10 mouse cellular contexts compared by ENCODE assay signal in the genomic region with DNA sequence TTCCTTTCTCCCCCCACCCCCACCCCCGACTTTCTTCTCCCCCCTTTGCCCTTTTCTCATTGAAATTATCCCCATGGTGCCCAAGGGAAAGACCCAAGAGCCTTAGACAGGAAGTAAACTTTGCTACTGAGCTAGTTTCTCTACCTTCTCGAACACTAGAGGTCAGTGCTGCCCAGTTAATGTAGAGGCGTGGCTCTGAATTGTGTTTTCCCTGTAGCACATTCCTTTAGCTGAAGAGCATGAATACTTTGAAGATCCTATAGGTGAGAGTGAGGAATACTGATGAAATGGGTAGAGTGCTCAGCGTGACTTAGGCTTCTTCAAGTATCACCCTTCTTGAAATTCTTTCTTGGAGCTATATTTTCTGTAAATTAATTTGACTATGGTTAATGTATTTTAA. TPM values are rescaled to one million over a fixed set of nuclear protein-coding genes. Genes with fewer than 3 reads are reported as not detected.
DNase-seq lines count a peak whose midpoint lies in the region; ATAC-seq lines count a peak whose summit lies in the region.
"Had no signal": no experiment of that assay in that cellular context is flagged by ENCODE, and none has a peak within 500 bp of the region (broad histone marks: within the 10 kb centered on the region; RNA-seq: fewer than 3 reads in every experiment).

No protein-coding gene starts in this region.

- ATAC-seq in forebrain, embryonic 13.5 days: peak; percentile 44
- no peak for ATAC-seq in megakaryocyte, adult 5-6 weeks (ENCODE audit: poor library complexity, severe bottlenecking)

- H3K27me3 ChIP-seq in forebrain, embryonic 13.5 days: no peaks in the 10 kb centered on the region
- H3K27me3 ChIP-seq: embryonic facial prominence, embryonic 15.5 days; liver, embryonic 13.5 days had no signal

- H3K4me1 ChIP-seq in forebrain, embryonic 13.5 days: no peaks in the 10 kb centered on the region
- H3K4me1 ChIP-seq: embryonic facial prominence, embryonic 15.5 days; liver, embryonic 13.5 days had no signal

- H3K9ac ChIP-seq in forebrain, embryonic 13.5 days: no peak overlapping the region
- H3K9ac ChIP-seq: embryonic facial prominence, embryonic 15.5 days; liver, embryonic 13.5 days had no signal

- H3K36me3 ChIP-seq in forebrain, embryonic 13.5 days (ENCODE audit: poor library complexity, severe bottlenecking): no peaks in the 10 kb centered on the region
- H3K36me3 ChIP-seq: embryonic facial prominence, embryonic 15.5 days; liver, embryonic 13.5 days had no signal

- no peak overlapping the region for H3K4me3 ChIP-seq in forebrain, embryonic 13.5 days
- H3K4me3 ChIP-seq: embryonic facial prominence, embryonic 15.5 days; liver, embryonic 13.5 days had no signal

- WGBS in forebrain, embryonic 13.5 days: 3% methylated on average over 4 of the region's 4 CpGs

- H3K27ac ChIP-seq in forebrain, embryonic 13.5 days: no peak overlapping the region
- H3K27ac ChIP-seq: embryonic facial prominence, embryonic 15.5 days; liver, embryonic 13.5 days had no signal

- DNase-seq in cerebellum, postnatal 10 days: peak; percentile 74 to 76
- DNase-seq in cerebellum, adult 11-12 months: no peak
- peak; percentile 45 for DNase-seq in Muller cell, postnatal 12 days (ENCODE audit: inconsistent ontology term)
- DNase-seq in layer of hippocampus, postnatal 36 days: peak; percentile 25 to 47
- DNase-seq in retina, embryonic 14.5 days (ENCODE audit: low spot score): peak; percentile 65
- no peak for DNase-seq in thymus, postnatal 10 days (ENCODE audit: low spot score in 2 of 2)
- DNase-seq: liver, embryonic 13.5 days had no signal

- H3K4me2 ChIP-seq in forebrain, embryonic 13.5 days: no peak overlapping the region
- H3K4me2 ChIP-seq: embryonic facial prominence, embryonic 15.5 days; liver, embryonic 13.5 days had no signal

- no peaks in the 10 kb centered on the region for H3K9me3 ChIP-seq in forebrain, embryonic 13.5 days (replicated peaks)
- H3K9me3 ChIP-seq: embryonic facial prominence, embryonic 15.5 days; liver, embryonic 13.5 days had no signal

RNA-seq across cellular contexts. Expression of a gene that starts 1.6 kb away (rescaled TPM):
- polyA plus RNA-seq in forebrain, embryonic 13.5 days (2015; fragmentation: Nextera tagmentation; extraction: Ambion mirVana): 0.37 and 0.77 TPM in 2 replicates
- 10 to 100 TPM; 19.7 to 23.8 TPM for total RNA-seq in layer of hippocampus, postnatal 36 days (2021)
- not detected in 2 replicates for total RNA-seq in megakaryocyte, adult 5-6 weeks (2015)
- not detected in 2 replicates for total RNA-seq in megakaryocyte, adult 5-6 weeks (2017)
- polyA plus RNA-seq: embryonic facial prominence, embryonic 15.5 days; liver, embryonic 13.5 days had no signal

Comparison
In these comparisons a context has a peak if more than half of its experiments do, and no peak if none do; other contexts are left out.
1. DNase-seq: peak in cerebellum, postnatal 10 days (2 of 2), Muller cell, postnatal 12 days (single experiment), layer of hippocampus, postnatal 36 days (2 of 2) and retina, embryonic 14.5 days (single experiment); none in cerebellum, adult 11-12 months (single experiment) and thymus, postnatal 10 days (0 of 2).
2. RNA of a gene that starts 1.6 kb away (total RNA-seq): 19.7 to 23.8 TPM in layer of hippocampus, postnatal 36 days; not detected in megakaryocyte, adult 5-6 weeks; every median in the first group is over 10 times any median in the second.